Mouse (Mus musculus): ENCODE results near the gene Cacng6. TPM values are rescaled to one million over a fixed set of nuclear protein-coding genes. Genes with fewer than 3 reads are reported as not detected.

The Cacng6 gene
- polyA plus RNA-seq, 1 experiment from 2014 or later = 0.66 TPM

- Histone ChIP-seq H3K27me3 (no peaks in the 10 kb centered on the region), H3K4me2 (no peak overlapping the region), H3K27ac (replicated peaks) (no peak overlapping the region), H3K9me3 (replicated peaks) (no peaks in the 10 kb centered on the region), H3K9ac (no peak overlapping the region), H3K36me3 (replicated peaks) (no peaks in the 10 kb centered on the region), H3K4me1 (replicated peaks) (no peaks in the 10 kb centered on the region), H3K4me3 (replicated peaks) (no peak overlapping the region)
- ATAC-seq (ENCODE audit: insufficient read depth) = no peak
- WGBS (ENCODE audit: insufficient replicate concordance) = 44% methylated on average over 2 of the region's 2 CpGs
These were observed 44.6 kb downstream of the Cacng6 start for GRCm38 (mm10) chr7:3468614-3469013.

- H3K27me3 ChIP-seq = no peaks in the 10 kb centered on the region
- no peaks in the 10 kb centered on the region for H3K4me1 ChIP-seq (replicated peaks)
- no peak overlapping the region for H3K4me3 ChIP-seq (replicated peaks)
- H3K36me3 ChIP-seq (replicated peaks) = no peaks in the 10 kb centered on the region
- H3K9me3 ChIP-seq (replicated peaks) = no peaks in the 10 kb centered on the region
- ATAC-seq (ENCODE audit: insufficient read depth) = no peak
- H3K9ac ChIP-seq = no peak overlapping the region
- no peak overlapping the region for H3K27ac ChIP-seq (replicated peaks)
- H3K4me2 ChIP-seq = no peak overlapping the region
- 45% methylated on average over 3 of the region's 3 CpGs for WGBS (ENCODE audit: insufficient replicate concordance)
These were observed 48.8 kb downstream of the Cacng6 start for GRCm38 (mm10) chr7:3472774-3473173.

GRCm38 (mm10) chr7:3474291-3475080 is 50.5 kb downstream of the Cacng6 start:
- WGBS (ENCODE audit: insufficient replicate concordance) = 12% methylated on average over 19 of the region's 19 CpGs
- no peak for ATAC-seq (ENCODE audit: insufficient read depth)
- H3K4me1 ChIP-seq (replicated peaks) = no peaks in the 10 kb centered on the region
- H3K4me2 ChIP-seq = peak overlapping the region; percentile 25; the same call in 1 of the 2 replicates
- no peaks in the 10 kb centered on the region for H3K27me3 ChIP-seq
- no peaks in the 10 kb centered on the region for H3K9me3 ChIP-seq (replicated peaks)
- H3K36me3 ChIP-seq (replicated peaks) = no peaks in the 10 kb centered on the region
- no peak overlapping the region for H3K4me3 ChIP-seq (replicated peaks)
- H3K27ac ChIP-seq (replicated peaks) = no peak overlapping the region
- no peak overlapping the region for H3K9ac ChIP-seq

- H3K4me1 ChIP-seq (replicated peaks) = no peaks in the 10 kb centered on the region
- WGBS (ENCODE audit: insufficient replicate concordance) = 50% methylated on average over 5 of the region's 5 CpGs
- H3K4me3 ChIP-seq (replicated peaks) = no peak overlapping the region
- no peaks in the 10 kb centered on the region for H3K36me3 ChIP-seq (replicated peaks)
- H3K27ac ChIP-seq (replicated peaks) = no peak overlapping the region
- H3K27me3 ChIP-seq = no peaks in the 10 kb centered on the region
- ATAC-seq (ENCODE audit: insufficient read depth) = no peak
- no peak overlapping the region for H3K9ac ChIP-seq
- H3K4me2 ChIP-seq = no peak overlapping the region
- no peaks in the 10 kb centered on the region for H3K9me3 ChIP-seq (replicated peaks)
These were observed 52.7 kb downstream of the Cacng6 start for GRCm38 (mm10) chr7:3476728-3477127.

GRCm38 (mm10) chr7:3481948-3482608 is 58.1 kb downstream of the Cacng6 start:
- H3K9ac ChIP-seq = no peak overlapping the region
- no peak overlapping the region for H3K4me2 ChIP-seq
- H3K36me3 ChIP-seq (replicated peaks) = no peaks in the 10 kb centered on the region
- no peak for ATAC-seq (ENCODE audit: insufficient read depth)
- no peaks in the 10 kb centered on the region for H3K4me1 ChIP-seq (replicated peaks)
- no peak overlapping the region for H3K27ac ChIP-seq (replicated peaks)
- H3K27me3 ChIP-seq = no peaks in the 10 kb centered on the region
- WGBS (ENCODE audit: insufficient replicate concordance) = 30% methylated on average over 6 of the region's 6 CpGs
- no peaks in the 10 kb centered on the region for H3K9me3 ChIP-seq (replicated peaks)
- no peak overlapping the region for H3K4me3 ChIP-seq (replicated peaks)

Small RNA genes lying within 50 kb of the gene (microRNA-seq; reads per million reads assigned to microRNA genes)
- 3.6 reads per million, percentile 9 among the genes with 10 or more reads in this experiment for gene Gm23450

Other genes with a start within 250 kb of the Cacng6 start
- gene Nlrp12, start 174.5 kb upstream of the Cacng6 start, polyA plus RNA-seq (2015; fragmentation: Nextera tagmentation; extraction: Ambion mirVana) = 0.33 and 0.35 TPM in 2 replicates
- gene Myadm, start 135.1 kb upstream of the Cacng6 start, polyA plus RNA-seq (2015; fragmentation: Nextera tagmentation; extraction: Ambion mirVana) = 31.5 and 41.0 TPM in 2 replicates
- 0.05 TPM in 1 of 2 replicates, not detected in the other for gene Prkcg, start 135.0 kb upstream of the Cacng6 start, polyA plus RNA-seq (2015; fragmentation: Nextera tagmentation; extraction: Ambion mirVana)
- 0.03 TPM in 1 of 2 replicates, not detected in the other for gene Cacng7, start 91.2 kb upstream of the Cacng6 start, polyA plus RNA-seq (2015; fragmentation: Nextera tagmentation; extraction: Ambion mirVana)
- not detected in 2 replicates for gene Cacng8, start 33.5 kb upstream of the Cacng6 start, polyA plus RNA-seq (2015; fragmentation: Nextera tagmentation; extraction: Ambion mirVana)
- gene Tarm1, start 78.4 kb downstream of the Cacng6 start, polyA plus RNA-seq (2015; fragmentation: Nextera tagmentation; extraction: Ambion mirVana) = 0.30 and 0.37 TPM in 2 replicates
- 0.05 TPM in 1 of 2 replicates, not detected in the other for gene Oscar, start 192.0 kb downstream of the Cacng6 start, polyA plus RNA-seq (2015; fragmentation: Nextera tagmentation; extraction: Ambion mirVana)
- gene Ndufa3, start 193.2 kb downstream of the Cacng6 start, polyA plus RNA-seq (2015; fragmentation: Nextera tagmentation; extraction: Ambion mirVana) = 269 and 276 TPM in 2 replicates
- 10.4 and 12.2 TPM in 2 replicates for gene Tfpt, start 205.7 kb downstream of the Cacng6 start, polyA plus RNA-seq (2015; fragmentation: Nextera tagmentation; extraction: Ambion mirVana)
- 47.0 and 49.1 TPM in 2 replicates for gene Prpf31, start 205.8 kb downstream of the Cacng6 start, polyA plus RNA-seq (2015; fragmentation: Nextera tagmentation; extraction: Ambion mirVana)
- 17.7 and 23.1 TPM in 2 replicates for gene Cnot3, start 221.1 kb downstream of the Cacng6 start, polyA plus RNA-seq (2015; fragmentation: Nextera tagmentation; extraction: Ambion mirVana)
- gene Leng1, start 241.6 kb downstream of the Cacng6 start, polyA plus RNA-seq (2015; fragmentation: Nextera tagmentation; extraction: Ambion mirVana) = 5.9 and 6.6 TPM in 2 replicates